Mouse (Mus musculus): ENCODE data around the gene Prrg2. TPM values are rescaled to one million over a fixed set of nuclear protein-coding genes. Genes with fewer than 3 reads are reported as not detected.
A peak's percentile ranks its signal among the peaks of the same experiment; 100 is the strongest.

The Prrg2 gene
- polyA plus RNA-seq, 1 experiment from 2014 or later, result 8.5 TPM

DNA sequence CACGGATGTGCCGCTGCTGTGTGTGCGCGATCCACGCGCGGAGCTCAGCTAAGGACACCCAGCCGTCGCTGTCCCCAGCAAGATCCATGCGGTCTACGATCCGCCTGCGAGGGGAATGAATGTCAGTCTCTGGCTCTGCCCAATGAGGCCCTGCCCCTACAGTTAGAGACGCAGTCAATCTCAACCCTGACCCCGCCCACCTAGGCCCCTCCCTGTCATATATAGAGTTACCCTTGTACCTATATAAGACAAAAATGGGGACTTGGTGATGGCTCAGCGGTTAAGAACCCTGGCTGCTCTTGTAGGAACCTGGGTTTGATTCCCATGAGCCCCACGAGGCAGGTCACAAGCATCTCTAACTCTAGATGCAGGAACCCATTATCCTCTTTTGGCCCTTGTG is 26.1 kb upstream of the Prrg2 start:
- no peaks in the 10 kb centered on the region for H3K9me3 ChIP-seq (replicated peaks)
- H3K27me3 ChIP-seq (replicated peaks), result no peaks in the 10 kb centered on the region
- H3K4me2 ChIP-seq, result no peak overlapping the region
- H3K4me1 ChIP-seq, result peaks cover 44% of the 10 kb centered on the region
- ATAC-seq, result no peak
- no peak overlapping the region for H3K9ac ChIP-seq
- peaks cover 32% of the 10 kb centered on the region for H3K36me3 ChIP-seq
- H3K27ac ChIP-seq, result no peak overlapping the region
- no peak overlapping the region for H3K4me3 ChIP-seq
- WGBS (ENCODE audit: insufficient replicate concordance), result 85% methylated on average over 17 of the region's 17 CpGs

DNA sequence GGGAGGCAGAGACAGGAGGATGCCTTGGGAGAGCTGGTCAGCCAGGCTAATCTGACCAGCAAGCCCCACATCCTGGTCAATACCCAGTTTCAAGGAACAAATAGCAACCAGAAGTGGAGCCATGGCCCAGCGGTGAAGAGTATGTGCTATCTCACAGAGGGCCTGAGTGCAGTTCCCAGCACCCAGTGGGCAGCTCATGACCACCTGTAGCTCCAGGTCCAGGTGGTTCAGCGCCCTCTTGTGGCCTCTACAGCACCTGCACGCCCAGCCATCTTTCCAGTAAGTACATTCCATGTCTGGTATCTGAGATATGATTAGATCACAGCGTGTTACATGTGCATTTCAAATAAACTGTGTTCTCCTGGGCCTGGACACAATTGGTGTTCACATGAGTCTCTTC is 23.6 kb upstream of the Prrg2 start:
- 66% methylated on average over 4 of the region's 4 CpGs for WGBS (ENCODE audit: insufficient replicate concordance)

DNA sequence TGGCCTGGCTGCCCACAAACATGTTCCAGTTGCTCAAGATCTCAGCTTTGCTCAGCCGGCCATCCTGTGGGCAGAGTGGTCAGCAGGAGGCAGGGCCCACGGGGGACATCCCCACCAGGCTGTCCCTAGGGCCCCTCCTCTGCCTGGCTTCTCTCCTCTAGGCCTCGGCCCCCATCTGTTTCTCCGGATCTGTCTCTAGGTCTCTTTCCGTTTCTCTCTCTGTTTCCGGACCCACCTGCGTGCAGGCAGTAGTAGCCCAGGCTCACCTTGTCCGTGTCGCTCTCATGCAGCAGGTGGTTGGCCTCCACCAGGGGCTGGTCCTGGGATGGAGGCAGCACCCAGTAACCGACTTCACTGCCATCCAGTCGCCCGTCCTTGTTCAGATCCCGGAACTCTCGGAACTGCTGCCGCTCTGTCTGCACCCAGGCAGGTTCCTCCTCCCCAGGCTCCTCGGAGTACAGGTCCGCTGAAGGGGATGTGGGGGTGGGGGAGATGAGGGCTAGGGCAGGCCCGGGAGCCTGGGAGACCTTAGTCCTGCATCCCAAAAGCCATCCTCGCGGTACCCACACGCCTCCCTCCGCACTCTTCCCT is 20.9 kb upstream of the Prrg2 start:
- H3K9me3 ChIP-seq (replicated peaks), result no peaks in the 10 kb centered on the region
- peak overlapping the region; percentile 49; the same call in 1 of the 2 replicates for H3K9ac ChIP-seq
- H3K27ac ChIP-seq, result peak overlapping the region; percentile 33
- H3K4me2 ChIP-seq, result peak overlapping the region; percentile 64
- WGBS (ENCODE audit: insufficient replicate concordance), result 41% methylated on average over 22 of the region's 22 CpGs
- peaks cover 28% of the 10 kb centered on the region for H3K4me1 ChIP-seq
- no peak for ATAC-seq
- peaks cover 33% of the 10 kb centered on the region for H3K36me3 ChIP-seq
- H3K27me3 ChIP-seq (replicated peaks), result no peaks in the 10 kb centered on the region
- peak overlapping the region; percentile 35 for H3K4me3 ChIP-seq

More for the DNA sequence above, 23.6 kb upstream of the Prrg2 start:
- H3K4me3 ChIP-seq, result no peak overlapping the region
- H3K4me1 ChIP-seq, result peaks cover 41% of the 10 kb centered on the region
- H3K27me3 ChIP-seq (replicated peaks), result no peaks in the 10 kb centered on the region
- no peak overlapping the region for H3K4me2 ChIP-seq
- no peak overlapping the region for H3K9ac ChIP-seq
- ATAC-seq, result no peak
- H3K36me3 ChIP-seq, result peaks cover 37% of the 10 kb centered on the region
- H3K27ac ChIP-seq, result no peak overlapping the region
- H3K9me3 ChIP-seq (replicated peaks), result no peaks in the 10 kb centered on the region

DNA sequence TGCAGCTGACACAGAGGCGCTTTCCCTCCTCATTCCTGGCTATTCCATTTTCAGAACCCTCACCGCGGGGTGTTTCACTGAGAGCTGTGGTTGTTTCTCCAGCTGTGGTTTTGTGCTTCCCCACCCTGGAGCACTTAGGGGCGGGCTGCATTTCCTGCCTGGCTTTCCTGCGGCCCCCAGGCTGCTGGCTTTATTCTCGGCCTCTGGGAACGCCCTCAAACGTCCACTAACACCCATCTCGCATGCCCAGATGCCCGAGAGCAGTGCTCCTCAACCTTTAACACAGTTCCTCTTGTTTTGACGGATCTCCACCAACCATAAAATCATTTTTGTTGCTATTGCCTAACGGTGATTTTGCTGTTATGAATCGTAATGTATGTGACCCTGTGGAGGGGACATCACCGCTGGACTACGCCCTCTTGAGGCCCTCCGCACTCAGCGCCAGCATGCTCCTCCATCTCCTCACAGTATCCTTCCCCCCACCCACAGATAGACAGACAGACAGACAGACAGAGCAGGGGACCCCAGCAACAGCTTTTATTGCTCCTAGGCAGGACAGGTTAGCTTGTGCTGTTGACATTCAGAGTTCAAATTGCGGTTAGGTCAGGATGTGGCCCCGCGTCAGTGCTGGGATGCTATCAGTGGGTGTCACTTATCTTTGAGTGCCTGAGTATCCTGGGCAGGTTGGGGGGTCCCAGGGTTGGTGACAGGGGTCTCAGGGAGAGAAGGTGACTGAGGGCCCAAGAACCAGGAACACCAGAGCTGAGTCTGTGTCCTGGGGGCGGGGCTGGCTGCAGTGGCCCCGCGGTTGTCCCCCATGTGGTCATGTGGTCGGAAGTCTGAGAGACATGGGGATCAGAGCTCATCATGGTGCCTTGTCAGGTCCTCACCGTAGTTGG is 20.2 kb upstream of the Prrg2 start:
- H3K36me3 ChIP-seq, result peaks cover 32% of the 10 kb centered on the region
- H3K9me3 ChIP-seq (replicated peaks), result no peaks in the 10 kb centered on the region
- peak overlapping the region; percentile 35 for H3K4me3 ChIP-seq
- H3K9ac ChIP-seq, result peak overlapping the region; percentile 49
- no peaks in the 10 kb centered on the region for H3K27me3 ChIP-seq (replicated peaks)
- H3K4me2 ChIP-seq, result peak overlapping the region; percentile 64
- 14% methylated on average over 25 of the region's 25 CpGs for WGBS (ENCODE audit: insufficient replicate concordance)
- peak overlapping the region; percentile 33 for H3K27ac ChIP-seq
- peak; percentile 28; the same call in 1 of the 2 replicates for ATAC-seq
- peaks cover 28% of the 10 kb centered on the region for H3K4me1 ChIP-seq

DNA sequence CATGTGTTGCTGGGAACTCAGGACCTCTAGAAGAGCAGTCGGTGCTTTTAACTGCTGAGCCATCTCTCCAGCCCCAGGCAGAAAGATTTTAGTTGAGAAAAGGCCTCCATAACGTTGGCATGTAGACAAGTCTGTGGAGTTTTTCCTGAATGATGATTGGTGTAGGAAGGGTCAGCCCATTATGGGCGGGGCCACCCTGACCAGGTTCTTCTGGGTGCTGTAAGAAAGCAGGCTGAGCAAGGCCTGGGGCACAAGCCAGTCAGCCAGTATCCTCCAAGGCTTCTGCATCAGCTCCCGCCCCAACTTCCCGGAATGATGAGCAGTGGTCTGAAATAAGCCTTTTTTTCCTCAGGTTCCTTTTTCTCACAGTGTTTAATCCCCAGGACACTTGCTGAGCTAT is 18.5 kb upstream of the Prrg2 start:
- Histone ChIP-seq H3K4me2 (no peak overlapping the region), H3K27ac (no peak overlapping the region), H3K4me1 (peaks cover 28% of the 10 kb centered on the region), H3K4me3 (no peak overlapping the region), H3K9ac (no peak overlapping the region), H3K9me3 (replicated peaks) (no peaks in the 10 kb centered on the region), H3K27me3 (replicated peaks) (no peaks in the 10 kb centered on the region), H3K36me3 (peaks cover 34% of the 10 kb centered on the region)
- WGBS (ENCODE audit: insufficient replicate concordance), result 55% methylated on average over 5 of the region's 5 CpGs
- no peak for ATAC-seq

DNA sequence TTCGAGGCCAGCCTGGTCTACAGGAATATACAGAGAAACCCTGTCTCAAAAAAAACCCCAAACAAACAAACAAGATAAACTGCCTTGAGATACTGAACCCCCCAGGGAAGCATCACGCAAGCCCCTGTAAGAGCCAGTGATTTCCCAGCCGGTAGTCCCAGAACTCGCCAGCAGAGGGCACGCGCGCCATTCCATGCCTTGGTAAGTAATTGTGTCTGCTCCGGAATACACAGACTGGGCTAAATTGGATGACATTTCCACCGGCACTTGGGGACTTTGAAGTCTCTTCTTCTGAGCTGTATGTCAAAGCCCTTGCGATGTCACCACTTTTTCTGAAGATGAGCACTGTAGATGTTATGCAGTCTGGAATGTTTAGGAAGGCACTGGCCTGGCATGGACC is 17.4 kb upstream of the Prrg2 start:
- H3K27me3 ChIP-seq (replicated peaks), result no peaks in the 10 kb centered on the region
- H3K9me3 ChIP-seq (replicated peaks), result no peaks in the 10 kb centered on the region
- no peak for ATAC-seq
- WGBS (ENCODE audit: insufficient replicate concordance), result 2% methylated on average over 10 of the region's 10 CpGs
- H3K9ac ChIP-seq, result no peak overlapping the region
- no peak overlapping the region for H3K27ac ChIP-seq
- H3K36me3 ChIP-seq, result peaks cover 41% of the 10 kb centered on the region
- H3K4me2 ChIP-seq, result no peak overlapping the region
- H3K4me1 ChIP-seq, result peaks cover 35% of the 10 kb centered on the region
- H3K4me3 ChIP-seq, result no peak overlapping the region

DNA sequence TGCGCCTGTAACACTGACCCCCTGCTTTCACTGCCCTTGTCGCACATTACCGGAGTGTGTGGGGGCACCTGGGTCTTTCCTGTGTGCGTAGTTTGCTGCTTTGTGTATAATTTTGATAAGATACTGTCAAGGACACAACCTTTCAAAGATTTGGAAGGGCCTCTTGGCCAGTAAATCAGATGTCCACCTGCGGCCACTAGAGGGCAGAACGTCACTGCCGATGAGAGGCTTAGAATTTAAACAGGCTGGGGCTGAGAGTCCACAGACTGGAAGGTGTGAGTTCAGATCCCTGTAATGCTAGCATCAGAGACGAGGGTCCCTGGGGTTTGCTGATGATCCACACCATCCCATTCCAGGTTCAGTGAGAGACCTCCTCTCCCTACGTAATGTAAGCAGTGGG is 16.0 kb upstream of the Prrg2 start:
- H3K4me2 ChIP-seq, result no peak overlapping the region
- WGBS (ENCODE audit: insufficient replicate concordance), result 22% methylated on average over 9 of the region's 9 CpGs
- no peak for ATAC-seq
- H3K4me1 ChIP-seq, result peaks cover 40% of the 10 kb centered on the region
- no peak overlapping the region for H3K9ac ChIP-seq
- no peaks in the 10 kb centered on the region for H3K27me3 ChIP-seq (replicated peaks)
- H3K27ac ChIP-seq, result no peak overlapping the region
- no peaks in the 10 kb centered on the region for H3K9me3 ChIP-seq (replicated peaks)
- no peak overlapping the region for H3K4me3 ChIP-seq
- peaks cover 48% of the 10 kb centered on the region for H3K36me3 ChIP-seq

DNA sequence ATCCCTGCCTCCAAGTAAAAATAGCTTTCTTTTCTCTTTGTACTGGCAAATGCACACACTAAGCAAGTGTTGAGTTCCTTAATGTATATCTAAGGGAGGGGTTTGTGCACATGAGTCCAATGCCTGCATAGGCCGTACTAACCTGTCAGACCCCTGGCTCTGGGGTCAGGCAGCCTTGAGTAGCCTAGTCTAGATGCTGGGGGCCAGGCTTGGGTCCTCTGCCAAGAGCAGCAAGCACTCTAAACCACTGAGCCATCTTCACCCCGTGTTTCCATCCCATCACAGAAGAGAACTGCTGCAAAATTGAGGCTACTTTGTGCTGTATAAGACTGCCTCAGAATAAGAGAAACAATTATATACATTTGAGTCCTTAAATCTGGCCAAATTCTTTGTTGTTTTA is 15.4 kb upstream of the Prrg2 start:
- Histone ChIP-seq H3K36me3 (peaks cover 48% of the 10 kb centered on the region), H3K4me1 (peaks cover 40% of the 10 kb centered on the region), H3K27ac (no peak overlapping the region), H3K27me3 (replicated peaks) (no peaks in the 10 kb centered on the region), H3K9me3 (replicated peaks) (no peaks in the 10 kb centered on the region), H3K9ac (no peak overlapping the region), H3K4me3 (no peak overlapping the region), H3K4me2 (no peak overlapping the region)
- WGBS (ENCODE audit: insufficient replicate concordance), result 84% methylated on average over 2 of the region's 2 CpGs
- ATAC-seq, result no peak

DNA sequence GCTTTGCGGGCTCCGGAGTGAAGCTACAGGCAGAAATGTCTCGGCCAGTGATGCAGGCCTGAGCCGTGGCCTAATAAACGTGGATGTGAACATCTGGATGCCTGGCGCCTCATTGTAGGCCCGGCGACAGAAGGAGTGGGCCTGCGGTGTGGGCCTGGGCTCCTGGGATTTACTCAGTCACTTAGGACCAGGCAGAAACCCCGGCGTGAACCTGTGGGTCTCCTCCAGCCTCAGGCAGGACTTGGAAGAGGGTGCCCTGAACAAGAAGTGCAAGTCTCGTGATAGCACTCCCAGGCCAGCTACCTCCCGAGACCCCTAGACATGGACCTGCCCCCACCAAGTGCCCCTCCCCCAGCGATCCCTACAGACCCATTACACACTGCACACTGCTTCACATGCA is 14.8 kb upstream of the Prrg2 start:
- Histone ChIP-seq H3K4me2 (no peak overlapping the region), H3K27ac (no peak overlapping the region), H3K4me1 (peaks cover 40% of the 10 kb centered on the region), H3K36me3 (peaks cover 51% of the 10 kb centered on the region), H3K27me3 (replicated peaks) (no peaks in the 10 kb centered on the region), H3K9ac (no peak overlapping the region), H3K9me3 (replicated peaks) (no peaks in the 10 kb centered on the region), H3K4me3 (no peak overlapping the region)
- ATAC-seq, result no peak
- 82% methylated on average over 14 of the region's 14 CpGs for WGBS (ENCODE audit: insufficient replicate concordance)

DNA sequence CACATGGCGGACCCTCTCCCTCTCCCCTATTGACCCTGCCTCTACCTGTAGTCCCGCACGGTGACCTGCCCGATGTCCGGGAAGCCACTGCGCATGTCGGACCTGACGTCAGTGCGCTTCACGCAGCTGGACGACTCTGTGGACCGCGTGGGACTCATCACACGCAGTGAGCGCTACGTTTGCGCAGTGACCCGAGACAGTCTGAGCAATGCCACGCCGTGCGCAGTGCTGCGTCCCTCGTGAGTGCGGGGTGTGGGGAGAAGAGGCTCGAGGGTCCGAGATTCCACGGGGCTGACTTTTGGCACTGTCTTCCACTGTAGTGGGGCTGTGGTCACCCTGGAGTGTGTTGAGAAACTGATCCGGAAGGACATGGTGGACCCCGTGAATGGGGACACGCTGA is 14.0 kb upstream of the Prrg2 start:
- Histone ChIP-seq H3K4me3 (no peak overlapping the region), H3K4me2 (no peak overlapping the region), H3K4me1 (peaks cover 38% of the 10 kb centered on the region), H3K27ac (no peak overlapping the region), H3K9ac (no peak overlapping the region), H3K27me3 (replicated peaks) (no peaks in the 10 kb centered on the region), H3K9me3 (replicated peaks) (no peaks in the 10 kb centered on the region), H3K36me3 (peaks cover 51% of the 10 kb centered on the region)
- 86% methylated on average over 30 of the region's 30 CpGs for WGBS (ENCODE audit: insufficient replicate concordance)
- ATAC-seq, result no peak

DNA sequence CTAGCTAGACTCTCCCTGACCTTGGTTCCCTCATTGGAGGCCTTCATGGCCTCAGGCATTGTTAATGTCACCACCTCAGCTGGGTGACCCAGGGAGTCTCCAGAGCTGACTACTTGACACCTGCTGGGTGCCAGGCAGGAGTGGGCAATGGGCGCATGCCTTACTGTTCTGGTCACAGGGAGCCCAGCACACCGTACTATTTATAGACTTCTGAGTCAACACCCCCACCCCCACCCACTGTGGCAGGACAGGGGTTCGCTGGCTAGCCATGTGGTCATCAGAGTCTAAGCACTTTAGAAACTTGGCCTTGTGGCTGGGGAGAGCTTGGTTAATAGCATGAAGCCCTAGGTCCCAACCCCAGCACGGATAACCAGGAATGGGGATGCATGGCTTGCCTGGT is 12.9 kb upstream of the Prrg2 start:
- 0 out of 2 replicates have a peak, but pooled peaks have one; percentile 7 for ATAC-seq
- Histone ChIP-seq H3K4me1 (peaks cover 32% of the 10 kb centered on the region), H3K4me2 (no peak overlapping the region), H3K9ac (no peak overlapping the region), H3K27ac (no peak overlapping the region), H3K4me3 (no peak overlapping the region), H3K9me3 (replicated peaks) (no peaks in the 10 kb centered on the region), H3K27me3 (replicated peaks) (no peaks in the 10 kb centered on the region), H3K36me3 (peaks cover 51% of the 10 kb centered on the region)
- 63% methylated on average over 4 of the region's 4 CpGs for WGBS (ENCODE audit: insufficient replicate concordance)

DNA sequence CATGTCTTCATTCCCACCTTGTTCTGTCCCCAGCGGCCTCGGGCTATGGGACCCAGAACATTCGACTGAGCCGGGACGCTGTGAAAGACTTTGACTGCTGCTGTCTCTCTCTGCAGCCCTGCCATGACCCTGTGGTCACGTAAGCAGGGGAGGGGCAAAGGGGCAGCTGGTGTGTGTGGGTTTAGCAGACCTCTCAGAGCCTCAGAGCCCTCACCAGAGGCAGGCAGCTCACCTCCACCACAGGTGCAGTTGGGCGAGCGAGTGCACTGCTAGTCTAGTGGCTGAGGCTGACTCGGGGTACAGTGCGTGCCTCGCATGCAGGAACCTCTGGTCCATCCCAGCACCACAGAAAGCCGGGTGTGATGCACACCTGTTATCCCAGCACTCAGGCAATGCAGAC is 11.5 kb upstream of the Prrg2 start:
- Histone ChIP-seq H3K4me3 (no peak overlapping the region), H3K4me2 (no peak overlapping the region), H3K27ac (no peak overlapping the region), H3K9me3 (replicated peaks) (no peaks in the 10 kb centered on the region), H3K27me3 (replicated peaks) (no peaks in the 10 kb centered on the region), H3K36me3 (peaks cover 51% of the 10 kb centered on the region), H3K9ac (peak overlapping the region; percentile 19; the same call in 1 of the 2 replicates), H3K4me1 (peaks cover 36% of the 10 kb centered on the region)
- ATAC-seq, result no peak
- WGBS (ENCODE audit: insufficient replicate concordance), result 81% methylated on average over 12 of the region's 12 CpGs
